Mouse (Mus musculus) layer of hippocampus, adult 8-10 months (tissue): ENCODE measurements around the gene Scoc. TPM values are rescaled to one million over a fixed set of nuclear protein-coding genes. Genes with fewer than 3 reads are reported as not detected.
"Not testable (repeated sequence)": the region's sequence is repeated elsewhere in the genome, so short reads cannot be mapped to it uniquely, and the experiment has no call there.

Experiments used
- DNase-seq, 2 experiments: peaks; one replicate each; pipeline ENCODE4 v3.0.0; 2022; ENCODE audit warnings: low spot score in 2 of 2
- total RNA-seq, 4 experiments: library from RNA; stranded (reverse); gene quantifications; 2 replicates each; pipeline ENCODE4 v1.2.4; 2022

Gene Scoc
- 100 to 1,000 TPM; 206 TPM for total RNA-seq

- no peak for DNase-seq
These were observed at the start of gene Scoc for GRCm38 (mm10) chr8:83458222-83458621. Gene Scoc (minus strand): TSS chr8:83458391.

GRCm38 (mm10) chr8:83459606-83460005 is 1.4 kb upstream of the Scoc start:
- no peak for DNase-seq

GRCm38 (mm10) chr8:83457121-83457520 is 1.1 kb downstream of the Scoc start:
- DNase-seq: no peak

- no peak for DNase-seq
These were observed 7.1 kb downstream of the Scoc start for GRCm38 (mm10) chr8:83451056-83451455.

- no peak for DNase-seq
These were observed 8.2 kb downstream of the Scoc start for GRCm38 (mm10) chr8:83449960-83450359.

GRCm38 (mm10) chr8:83443052-83443400 is 15.2 kb downstream of the Scoc start:
- DNase-seq: no peak

GRCm38 (mm10) chr8:83442243-83443051 is 15.7 kb downstream of the Scoc start:
- peak; percentile 94 to 96 for DNase-seq

GRCm38 (mm10) chr8:83441656-83442242 is 16.4 kb downstream of the Scoc start:
- DNase-seq: no peak

GRCm38 (mm10) chr8:83437077-83437476 is 21.1 kb downstream of the Scoc start:
- DNase-seq: no peak

- DNase-seq: no peak
These were observed 29.1 kb downstream of the Scoc start for GRCm38 (mm10) chr8:83429071-83429524.

GRCm38 (mm10) chr8:83428621-83429020 is 29.6 kb downstream of the Scoc start:
- DNase-seq: not testable (repeated sequence)

GRCm38 (mm10) chr8:83426949-83427348 is 31.2 kb downstream of the Scoc start:
- no peak for DNase-seq

GRCm38 (mm10) chr8:83426104-83426759 is 32.0 kb downstream of the Scoc start:
- no peak for DNase-seq

- no peak for DNase-seq
These were observed 33.0 kb downstream of the Scoc start for GRCm38 (mm10) chr8:83425202-83425601.

GRCm38 (mm10) chr8:83423032-83423825 is 35.0 kb downstream of the Scoc start:
- no peak for DNase-seq

GRCm38 (mm10) chr8:83421354-83421753 is 36.8 kb downstream of the Scoc start:
- DNase-seq: no peak

- no peak for DNase-seq
These were observed 39.2 kb downstream of the Scoc start for GRCm38 (mm10) chr8:83418805-83419516.

- no peak for DNase-seq
These were observed 40.2 kb downstream of the Scoc start for GRCm38 (mm10) chr8:83417970-83418369.

- no peak for DNase-seq
These were observed 41.3 kb downstream of the Scoc start for GRCm38 (mm10) chr8:83416878-83417277.

GRCm38 (mm10) chr8:83408496-83408895 is 49.7 kb downstream of the Scoc start:
- DNase-seq: no peak

- no peak for DNase-seq
These were observed 51.4 kb downstream of the Scoc start for GRCm38 (mm10) chr8:83406836-83407235.
